In genomic region chr8:11841571-11841970, GRCm38 (mm10) we compare ENCODE assay signal across 9 mouse cellular contexts. TPM values are rescaled to one million over a fixed set of nuclear protein-coding genes. Genes with fewer than 3 reads are reported as not detected.
DNase-seq lines count a peak whose midpoint lies in the region; ATAC-seq lines count a peak whose summit lies in the region.
"Had no signal": no experiment of that assay in that cellular context is flagged by ENCODE, and none has a peak within 500 bp of the region (broad histone marks: within the 10 kb centered on the region; RNA-seq: fewer than 3 reads in every experiment).

No protein-coding gene starts in this region.

- no peaks in the 10 kb centered on the region for H3K36me3 ChIP-seq in lung, embryonic 16.5 days (ENCODE audit: control insufficient read depth, insufficient read depth, low read length)
- peaks cover under 1% of the 10 kb centered on the region for H3K36me3 ChIP-seq in forebrain, embryonic 10.5 days (replicated peaks)
- H3K36me3 ChIP-seq in hindbrain, embryonic 11.5 days (ENCODE audit: control insufficient read depth, insufficient read depth, low read length): no peaks in the 10 kb centered on the region
- H3K36me3 ChIP-seq in neural tube, embryonic 14.5 days (ENCODE audit: control insufficient read depth, insufficient read depth, low read length): no peaks in the 10 kb centered on the region
- H3K36me3 ChIP-seq: embryonic facial prominence, embryonic 13.5 days had no signal

- H3K9ac ChIP-seq in lung, embryonic 16.5 days (ENCODE audit: low read length): no peak overlapping the region
- no peak overlapping the region for H3K9ac ChIP-seq in hindbrain, embryonic 11.5 days (ENCODE audit: low read depth, low read length)
- no peak overlapping the region for H3K9ac ChIP-seq in neural tube, embryonic 14.5 days (replicated peaks; ENCODE audit: low read depth, low read length)
- H3K9ac ChIP-seq: embryonic facial prominence, embryonic 13.5 days had no signal

- H3K27ac ChIP-seq in lung, embryonic 16.5 days (ENCODE audit: low read length): peak overlapping the region; percentile 23
- 0 out of 2 replicates have a peak overlapping the region, but pooled peaks have one; percentile 53 for H3K27ac ChIP-seq in forebrain, embryonic 10.5 days
- H3K27ac ChIP-seq in hindbrain, embryonic 11.5 days (ENCODE audit: low read depth, low read length): no peak overlapping the region
- peak overlapping the region; percentile 55 for H3K27ac ChIP-seq in neural tube, embryonic 14.5 days (ENCODE audit: low read depth, low read length)
- H3K27ac ChIP-seq: embryonic facial prominence, embryonic 13.5 days had no signal

- no peaks in the 10 kb centered on the region for H3K27me3 ChIP-seq in lung, embryonic 16.5 days (ENCODE audit: control insufficient read depth, insufficient read depth, low read depth, low read length)
- H3K27me3 ChIP-seq in forebrain, embryonic 10.5 days (ENCODE audit: poor library complexity, severe bottlenecking): no peaks in the 10 kb centered on the region
- no peaks in the 10 kb centered on the region for H3K27me3 ChIP-seq in hindbrain, embryonic 11.5 days (ENCODE audit: control insufficient read depth, insufficient read depth, low read length)
- H3K27me3 ChIP-seq in neural tube, embryonic 14.5 days (ENCODE audit: control insufficient read depth, insufficient read depth, low read length): no peaks in the 10 kb centered on the region
- H3K27me3 ChIP-seq: embryonic facial prominence, embryonic 13.5 days had no signal

- intact Hi-C loops in gastrocnemius, postnatal 36 days (cut with DNase I): no loop called here

- H3K4me1 ChIP-seq in lung, embryonic 16.5 days (replicated peaks; ENCODE audit: control insufficient read depth, insufficient read depth, low read length): peaks cover 11% of the 10 kb centered on the region
- peaks cover 9% of the 10 kb centered on the region for H3K4me1 ChIP-seq in forebrain, embryonic 10.5 days
- H3K4me1 ChIP-seq in hindbrain, embryonic 11.5 days (replicated peaks; ENCODE audit: control insufficient read depth, insufficient read depth, low read length): peaks cover 3% of the 10 kb centered on the region; the same call in 1 of the 2 replicates
- peaks cover 11% of the 10 kb centered on the region for H3K4me1 ChIP-seq in neural tube, embryonic 14.5 days (ENCODE audit: control insufficient read depth, insufficient read depth, low read length)

- H3K4me3 ChIP-seq in lung, embryonic 16.5 days (ENCODE audit: low read length): no peak overlapping the region
- H3K4me3 ChIP-seq in forebrain, embryonic 10.5 days: no peak overlapping the region
- H3K4me3 ChIP-seq in hindbrain, embryonic 11.5 days (ENCODE audit: low read depth, low read length): no peak overlapping the region
- H3K4me3 ChIP-seq in neural tube, embryonic 14.5 days (ENCODE audit: low read depth, low read length): no peak overlapping the region
- H3K4me3 ChIP-seq: embryonic facial prominence, embryonic 13.5 days had no signal

- ATAC-seq in lung, embryonic 16.5 days (ENCODE audit: low read depth): peak; percentile 55
- no peak for ATAC-seq in hindbrain, embryonic 11.5 days (ENCODE audit: low FRiP score)
- 0 out of 2 replicates have a peak, but pooled peaks have one; percentile 26 for ATAC-seq in neural tube, embryonic 14.5 days (ENCODE audit: low read depth)

- peak overlapping the region; percentile 13; the same call in 1 of the 2 replicates for H3K4me2 ChIP-seq in lung, embryonic 16.5 days (ENCODE audit: low read depth, low read length)
- no peak overlapping the region for H3K4me2 ChIP-seq in hindbrain, embryonic 11.5 days (replicated peaks; ENCODE audit: low read depth, low read length)
- no peak overlapping the region for H3K4me2 ChIP-seq in neural tube, embryonic 14.5 days (ENCODE audit: low read depth, low read length)
- H3K4me2 ChIP-seq: embryonic facial prominence, embryonic 13.5 days had no signal

- WGBS in lung, embryonic 16.5 days: 21% methylated on average over 8 of the region's 8 CpGs
- 58% methylated on average over 8 of the region's 8 CpGs for WGBS in forebrain, embryonic 10.5 days
- WGBS in hindbrain, embryonic 11.5 days: 40% methylated on average over 8 of the region's 8 CpGs
- WGBS in neural tube, embryonic 14.5 days: 7% methylated on average over 8 of the region's 8 CpGs

- DNase-seq in lung, postnatal 25 days (ENCODE audit: low spot score): no peak
- DNase-seq in forebrain, embryonic 10.5 days (ENCODE audit: extremely low spot score, low spot score): no peak
- DNase-seq in hindbrain, embryonic 11.5 days (ENCODE audit: low spot score): peak; percentile 21
- no peak for DNase-seq in gastrocnemius, postnatal 36 days
- DNase-seq in left cerebral cortex, adult 9 months (ENCODE audit: low spot score in 2 of 2): no peak

- H3K9me3 ChIP-seq in lung, embryonic 16.5 days (ENCODE audit: control insufficient read depth, low read length): no peaks in the 10 kb centered on the region
- H3K9me3 ChIP-seq in forebrain, embryonic 10.5 days: no peaks in the 10 kb centered on the region
- no peaks in the 10 kb centered on the region for H3K9me3 ChIP-seq in hindbrain, embryonic 11.5 days (ENCODE audit: control insufficient read depth, low read length)
- no peaks in the 10 kb centered on the region for H3K9me3 ChIP-seq in neural tube, embryonic 14.5 days (ENCODE audit: control insufficient read depth, low read length)
- H3K9me3 ChIP-seq: embryonic facial prominence, embryonic 13.5 days had no signal

RNA-seq across cellular contexts. Expression of gene Tex29, which starts 1.3 kb away (rescaled TPM):
- not detected in 2 replicates for polyA plus RNA-seq in lung, embryonic 16.5 days (2015; fragmentation: Nextera tagmentation; extraction: Ambion mirVana)
- polyA plus RNA-seq in forebrain, embryonic 10.5 days (2016; fragmentation: Nextera tagmentation; extraction: Ambion mirVana): not detected in 2 replicates
- 0.18 and 0.22 TPM in 2 replicates for polyA plus RNA-seq in hindbrain, embryonic 11.5 days (2014; fragmentation: Nextera tagmentation; extraction: Ambion mirVana)
- 0.98 and 1.2 TPM in 2 replicates for polyA plus RNA-seq in neural tube, embryonic 14.5 days (2014; fragmentation: Nextera tagmentation; extraction: Ambion mirVana)
- total RNA-seq in gastrocnemius, postnatal 36 days (2021): not detected
- polyA plus RNA-seq: embryonic facial prominence, embryonic 13.5 days; thymus, postnatal 0 days had no signal
